Mouse (Mus musculus) lung, embryonic 16.5 days (tissue): Measurements from ENCODE around the gene Rasgef1b. TPM values are rescaled to one million over a fixed set of nuclear protein-coding genes. Genes with fewer than 3 reads are reported as not detected.

ENCODE experiments used
- ATAC-seq: fragments of 200-750 bp; cut with Nextera tagmentation; 2 replicates; pipeline ENCODE4 v1.8.0; 2017; ENCODE audit warnings: low read depth, mild to moderate bottlenecking, moderate library complexity
- H3K27ac ChIP-seq: fragments of 300-500 bp; sonication (generic); 2 replicates; pipeline ENCODE4 v1.5.1; 2014; ENCODE audit warnings: mild to moderate bottlenecking, control low read depth, low read length
- H3K27me3 ChIP-seq: fragments of 300-500 bp; sonication (generic); 2 replicates; pipeline ENCODE4 v1.6.1; 2014; ENCODE audit warnings: low read depth, low read length, mixed read lengths; ENCODE audit not compliant: control insufficient read depth, insufficient read depth
- H3K36me3 ChIP-seq: fragments of 300-500 bp; sonication (generic); 2 replicates; pipeline ENCODE4 v1.6.1; 2014; ENCODE audit warnings: low read length; ENCODE audit not compliant: control insufficient read depth, insufficient read depth
- H3K4me1 ChIP-seq: fragments of 300-500 bp; sonication (generic); replicated peaks from 2 replicates; pipeline ENCODE4 v1.6.1; 2014; ENCODE audit warnings: low read length, mixed read lengths; ENCODE audit not compliant: control insufficient read depth, insufficient read depth
- H3K4me2 ChIP-seq: fragments of 300-500 bp; sonication (generic); 2 replicates; pipeline ENCODE4 v1.6.1; 2014; ENCODE audit warnings: low read depth, low read length, control low read depth
- H3K4me3 ChIP-seq: fragments of 300-500 bp; sonication (generic); 2 replicates; pipeline ENCODE4 v1.5.1; 2014; ENCODE audit warnings: mild to moderate bottlenecking, low read length, control low read depth
- H3K9ac ChIP-seq: fragments of 300-500 bp; sonication (generic); 2 replicates; pipeline ENCODE4 v1.6.1; 2014; ENCODE audit warnings: low read length, control low read depth
- H3K9me3 ChIP-seq: fragments of 300-500 bp; sonication (generic); 2 replicates; pipeline ENCODE4 v1.6.1; 2016; ENCODE audit warnings: low read length; ENCODE audit not compliant: control insufficient read depth
- WGBS: fragments of 180-500 bp; shearing (Covaris S2); extraction: QIAGEN DNeasy Blood & Tissue Kit; methylation state at CpG from one replicate; pipeline ENCODE4 v1.1.7; 2014; 5-methylcytosine and 5-hydroxymethylcytosine counted together
- polyA plus RNA-seq: library from polyadenylated mRNA; unstranded; fragments of >200 nt; fragmentation: Nextera tagmentation; extraction: Ambion mirVana; gene quantifications from 2 replicates; pipeline ENCODE4 v1.2.1, GENCODE M21; 2015

Gene Rasgef1b
- polyA plus RNA-seq, 1 experiment from 2014 or later: 17.3 TPM

DNA sequence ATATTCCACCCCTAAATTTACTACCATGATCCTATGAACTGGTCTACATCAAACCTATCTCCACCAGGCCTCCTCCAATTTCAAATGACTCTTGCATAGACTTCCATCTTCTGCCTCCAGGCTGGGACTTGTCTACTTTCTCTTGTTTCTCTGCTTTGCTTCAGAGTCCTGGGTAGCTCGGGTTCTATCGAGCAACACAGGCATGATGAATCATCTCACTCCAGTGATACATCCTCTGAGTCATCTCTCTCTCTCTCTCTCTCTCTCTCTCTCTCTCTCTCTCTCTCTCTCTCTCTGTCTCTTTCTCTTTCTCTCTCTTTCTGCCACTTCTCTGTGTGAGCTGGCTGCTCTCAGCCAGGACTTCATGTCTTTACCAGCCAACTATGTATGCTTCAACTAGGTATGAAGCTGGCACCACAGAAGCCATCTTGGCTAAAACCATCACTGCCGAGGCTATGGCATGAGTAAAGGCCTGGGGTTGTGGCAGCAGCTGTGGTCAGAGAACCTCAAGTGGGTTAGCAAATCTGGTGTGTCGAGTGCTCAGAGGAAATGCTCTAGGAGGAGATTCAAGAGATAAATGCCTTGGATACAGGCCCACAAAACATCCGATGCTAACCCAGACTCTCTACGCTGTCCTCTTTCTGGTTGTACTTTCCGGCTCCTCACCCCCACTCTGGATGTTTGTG, 229.3 kb downstream of the Rasgef1b start:
- no peak for ATAC-seq
- H3K27me3 ChIP-seq: no peaks in the 10 kb centered on the region
- H3K4me2 ChIP-seq: no peak overlapping the region
- H3K4me3 ChIP-seq: no peak overlapping the region
- peaks cover 10% of the 10 kb centered on the region for H3K4me1 ChIP-seq
- H3K36me3 ChIP-seq: no peaks in the 10 kb centered on the region
- no peak overlapping the region for H3K27ac ChIP-seq
- no peak overlapping the region for H3K9ac ChIP-seq
- no peaks in the 10 kb centered on the region for H3K9me3 ChIP-seq
- WGBS: 51% methylated on average over 7 of the region's 7 CpGs

DNA sequence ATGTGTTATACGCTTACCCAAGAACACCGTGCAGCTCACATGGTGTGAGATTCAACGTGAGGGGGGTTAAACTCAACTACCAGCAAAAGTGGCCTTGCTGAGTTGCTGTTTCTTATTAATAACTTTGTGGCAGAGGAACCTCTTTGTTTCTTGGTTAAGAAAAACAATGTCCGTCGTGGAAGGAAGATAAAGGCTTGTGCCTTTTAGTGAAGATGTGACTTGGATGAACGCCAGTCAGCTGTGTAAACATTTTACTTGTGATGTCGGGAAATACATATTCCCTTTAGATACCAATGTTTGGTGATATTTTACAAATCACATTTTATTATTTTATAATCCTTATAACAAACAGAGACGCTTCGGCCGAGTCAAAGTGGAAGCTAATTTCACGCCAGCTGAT, 231.0 kb downstream of the Rasgef1b start:
- no peak overlapping the region for H3K4me2 ChIP-seq
- peak overlapping the region; percentile 65 for H3K27ac ChIP-seq
- peak; percentile 45; the same call in 1 of the 2 replicates for ATAC-seq
- no peaks in the 10 kb centered on the region for H3K36me3 ChIP-seq
- H3K27me3 ChIP-seq: no peaks in the 10 kb centered on the region
- peaks cover 8% of the 10 kb centered on the region for H3K4me1 ChIP-seq
- H3K9me3 ChIP-seq: no peaks in the 10 kb centered on the region
- H3K4me3 ChIP-seq: no peak overlapping the region
- WGBS: 31% methylated on average over 11 of the region's 11 CpGs
- no peak overlapping the region for H3K9ac ChIP-seq

DNA sequence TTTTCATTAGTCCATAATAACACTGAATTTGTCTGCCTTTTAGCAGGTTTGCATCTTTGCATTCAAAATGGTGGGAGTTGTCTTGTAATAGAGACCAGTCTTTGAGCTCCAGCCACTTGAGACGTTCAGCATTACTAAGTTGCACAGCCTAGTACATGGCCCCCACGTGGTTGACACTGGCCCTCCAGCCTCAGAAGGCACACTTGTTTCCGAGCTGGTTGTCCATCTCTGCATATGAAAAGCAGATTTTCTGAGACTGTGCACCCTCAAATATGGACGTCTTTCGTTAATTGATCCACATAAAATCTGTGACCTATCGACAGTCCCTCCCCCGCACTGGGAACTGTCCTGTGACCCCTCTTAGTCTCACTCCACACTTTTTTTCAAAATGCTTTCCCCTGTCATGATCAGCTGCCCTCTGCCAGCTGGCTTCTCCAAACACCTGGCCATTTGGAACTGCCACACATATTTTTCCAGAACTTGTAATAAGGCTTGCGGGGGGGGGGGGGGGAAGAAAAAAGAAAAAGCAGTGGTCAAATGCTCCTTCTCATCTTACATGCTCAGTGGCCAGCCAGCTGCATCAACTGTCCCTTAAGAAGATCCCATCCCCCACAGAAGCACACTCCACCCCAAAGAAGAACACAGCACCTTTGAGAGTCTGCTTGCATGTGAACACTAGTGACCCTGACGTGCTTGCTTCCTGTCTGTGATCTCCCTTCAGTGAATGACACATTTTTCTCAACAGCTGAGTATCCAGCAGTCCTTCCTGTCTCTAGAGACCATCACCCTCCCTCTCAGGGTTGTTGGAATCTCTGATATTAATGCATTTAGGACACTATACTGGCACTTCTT, 231.7 kb downstream of the Rasgef1b start:
- Histone ChIP-seq H3K4me2 (no peak overlapping the region), H3K4me1 (peaks cover 8% of the 10 kb centered on the region), H3K4me3 (no peak overlapping the region), H3K27me3 (no peaks in the 10 kb centered on the region), H3K36me3 (no peaks in the 10 kb centered on the region), H3K27ac (peak overlapping the region; percentile 65), H3K9ac (no peak overlapping the region), H3K9me3 (no peaks in the 10 kb centered on the region)
- WGBS: 47% methylated on average over 8 of the region's 9 CpGs
- peak; percentile 75 for ATAC-seq

DNA sequence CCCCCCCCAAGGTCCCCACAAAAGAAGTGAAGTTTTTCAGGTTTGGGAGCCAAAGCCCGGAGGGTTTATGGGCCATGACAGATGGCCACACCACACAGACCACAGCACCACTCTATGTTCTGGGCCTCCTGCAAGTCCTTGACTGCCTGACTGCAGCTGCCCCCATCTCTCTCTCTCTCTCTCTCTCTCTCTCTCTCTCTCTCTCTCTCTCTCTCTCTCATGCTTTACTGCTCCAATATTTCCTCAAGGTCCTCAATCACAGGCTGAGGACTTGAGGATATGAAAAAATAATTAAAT, 232.8 kb downstream of the Rasgef1b start:
- Histone ChIP-seq H3K4me2 (no peak overlapping the region), H3K9ac (no peak overlapping the region), H3K27ac (no peak overlapping the region), H3K4me3 (no peak overlapping the region), H3K27me3 (no peaks in the 10 kb centered on the region), H3K9me3 (no peaks in the 10 kb centered on the region), H3K36me3 (no peaks in the 10 kb centered on the region), H3K4me1 (peaks cover 8% of the 10 kb centered on the region)
- ATAC-seq: no peak
- 73% methylated on average over 1 of the region's 1 CpGs for WGBS

DNA sequence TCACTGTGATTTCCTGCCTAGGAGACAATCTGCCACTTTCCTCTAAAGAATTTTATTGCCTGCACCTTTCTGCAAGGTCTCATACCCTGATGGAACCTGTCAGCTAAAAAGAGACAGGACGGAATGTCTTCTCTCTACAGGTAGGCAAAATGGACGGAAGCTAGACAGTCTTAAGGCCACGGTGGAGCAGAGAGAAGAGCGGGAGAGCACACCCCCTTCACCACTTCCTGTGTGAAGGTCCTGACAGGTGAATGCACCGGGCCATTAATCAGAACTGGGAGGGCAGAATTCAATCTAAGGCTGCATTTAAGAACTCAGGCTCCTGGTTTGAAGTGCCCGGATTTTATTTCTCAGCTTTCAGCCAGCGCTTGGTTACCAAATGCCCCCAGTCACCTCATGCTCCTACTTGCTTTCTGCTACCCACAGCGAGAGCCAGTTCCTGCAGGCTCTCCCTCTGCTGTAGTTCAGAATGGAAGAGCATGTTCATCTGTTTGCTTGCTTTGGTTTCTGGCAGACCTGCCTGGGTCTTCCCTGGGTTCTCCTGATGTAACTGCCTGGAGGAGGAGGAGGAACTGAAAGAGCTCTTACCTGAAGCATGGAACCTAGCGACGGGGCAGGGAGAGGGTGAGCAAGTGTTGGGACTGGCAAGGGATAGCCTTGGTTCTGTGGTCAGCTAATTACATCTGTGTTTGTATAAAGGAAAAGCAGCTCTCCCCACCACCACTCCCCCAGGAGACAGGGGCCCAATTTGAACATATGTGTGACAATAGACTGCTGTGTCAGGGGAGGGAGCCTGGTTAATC, 233.3 kb downstream of the Rasgef1b start:
- Histone ChIP-seq H3K4me1 (peaks cover 8% of the 10 kb centered on the region), H3K4me3 (no peak overlapping the region), H3K9me3 (no peaks in the 10 kb centered on the region), H3K4me2 (no peak overlapping the region), H3K36me3 (no peaks in the 10 kb centered on the region), H3K27ac (no peak overlapping the region), H3K9ac (no peak overlapping the region), H3K27me3 (no peaks in the 10 kb centered on the region)
- no peak for ATAC-seq
- 64% methylated on average over 10 of the region's 10 CpGs for WGBS

DNA sequence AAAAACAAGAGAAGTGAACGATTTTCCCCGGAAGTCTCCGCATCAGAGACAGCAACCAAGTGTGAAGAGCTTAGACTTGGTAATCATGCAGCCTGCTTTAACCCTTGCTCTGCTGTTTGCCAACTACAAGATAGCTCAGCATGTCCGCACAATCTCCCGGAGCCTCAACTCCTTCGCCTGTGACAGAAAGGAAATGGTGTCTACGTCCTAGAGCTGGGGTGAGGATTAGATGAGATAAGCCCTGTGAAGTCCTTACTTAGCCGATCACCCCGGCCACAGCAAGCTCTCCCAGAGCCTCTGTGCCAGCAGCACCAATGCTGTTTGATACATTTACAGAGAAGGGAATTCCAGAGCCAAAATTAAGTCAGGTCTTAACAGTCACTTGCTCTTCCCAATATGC, 235.0 kb downstream of the Rasgef1b start:
- Histone ChIP-seq H3K36me3 (no peaks in the 10 kb centered on the region), H3K4me1 (peaks cover 6% of the 10 kb centered on the region), H3K27ac (no peak overlapping the region), H3K4me2 (no peak overlapping the region), H3K4me3 (no peak overlapping the region), H3K9ac (no peak overlapping the region), H3K9me3 (no peaks in the 10 kb centered on the region), H3K27me3 (no peaks in the 10 kb centered on the region)
- 51% methylated on average over 9 of the region's 9 CpGs for WGBS
- no peak for ATAC-seq

DNA sequence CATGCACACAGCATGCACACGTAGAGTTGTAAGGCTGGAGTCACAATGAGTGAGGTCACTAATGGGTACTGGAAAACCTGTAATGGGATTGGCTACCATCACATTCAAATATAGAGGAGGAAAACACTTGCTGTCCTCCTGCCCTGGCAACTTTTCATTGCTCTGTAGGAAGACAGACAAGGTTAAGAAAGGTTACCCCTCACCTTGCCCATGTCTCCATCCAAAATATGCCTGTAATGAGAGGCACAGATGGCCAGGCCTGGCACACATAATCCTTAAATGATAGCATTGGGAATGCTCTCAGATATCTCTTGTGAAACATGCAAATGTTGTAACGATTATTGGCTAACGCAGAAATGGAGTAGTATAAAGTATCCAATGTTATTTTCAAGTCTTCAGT, 235.8 kb downstream of the Rasgef1b start:
- Histone ChIP-seq H3K9ac (no peak overlapping the region), H3K27ac (no peak overlapping the region), H3K36me3 (no peaks in the 10 kb centered on the region), H3K4me3 (no peak overlapping the region), H3K27me3 (no peaks in the 10 kb centered on the region), H3K9me3 (no peaks in the 10 kb centered on the region), H3K4me1 (peaks cover 6% of the 10 kb centered on the region; the same call in 1 of the 2 replicates), H3K4me2 (no peak overlapping the region)
- ATAC-seq: no peak
- 86% methylated on average over 3 of the region's 3 CpGs for WGBS

DNA sequence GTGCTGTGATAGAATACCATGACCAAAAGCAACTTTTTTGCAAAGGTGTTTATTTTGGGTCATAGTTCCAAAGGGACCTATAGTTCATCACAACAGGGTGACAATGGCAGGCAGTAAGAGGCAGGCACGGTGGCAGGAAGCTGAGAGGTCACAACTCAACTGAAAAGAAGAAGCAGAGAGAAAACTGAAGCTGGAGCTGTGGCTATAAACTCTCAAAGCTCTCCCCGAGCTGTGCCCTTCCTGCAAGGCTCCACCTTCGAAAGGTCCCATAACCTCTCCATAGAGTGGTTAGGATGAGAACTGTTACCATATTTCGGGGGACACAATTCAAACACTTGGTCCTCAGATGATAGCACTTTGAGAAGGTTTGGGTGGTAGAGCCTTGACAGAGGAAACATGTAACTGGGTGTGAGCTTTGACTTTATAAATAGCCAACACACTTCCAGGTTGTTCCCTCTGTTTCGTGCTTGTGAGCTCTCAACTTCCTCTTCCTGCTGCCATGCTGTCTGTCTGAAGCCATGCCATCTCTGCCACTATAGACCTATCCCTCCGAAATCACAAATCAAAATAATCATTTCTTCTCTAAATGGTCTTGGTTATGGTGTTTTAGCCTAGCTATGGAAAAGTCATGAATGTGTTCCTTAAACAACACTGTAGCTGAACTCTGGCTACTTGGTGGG, 240.2 kb downstream of the Rasgef1b start:
- Histone ChIP-seq H3K4me3 (no peak overlapping the region), H3K9ac (no peak overlapping the region), H3K27ac (no peak overlapping the region), H3K36me3 (no peaks in the 10 kb centered on the region), H3K27me3 (no peaks in the 10 kb centered on the region; the same call in 1 of the 2 replicates), H3K9me3 (no peaks in the 10 kb centered on the region), H3K4me1 (peaks cover 5% of the 10 kb centered on the region; the same call in 1 of the 2 replicates), H3K4me2 (no peak overlapping the region)
- ATAC-seq: no peak
- 77% methylated on average over 6 of the region's 6 CpGs for WGBS
